13 mouse cellular contexts compared by ENCODE assay signal in the genomic region with DNA sequence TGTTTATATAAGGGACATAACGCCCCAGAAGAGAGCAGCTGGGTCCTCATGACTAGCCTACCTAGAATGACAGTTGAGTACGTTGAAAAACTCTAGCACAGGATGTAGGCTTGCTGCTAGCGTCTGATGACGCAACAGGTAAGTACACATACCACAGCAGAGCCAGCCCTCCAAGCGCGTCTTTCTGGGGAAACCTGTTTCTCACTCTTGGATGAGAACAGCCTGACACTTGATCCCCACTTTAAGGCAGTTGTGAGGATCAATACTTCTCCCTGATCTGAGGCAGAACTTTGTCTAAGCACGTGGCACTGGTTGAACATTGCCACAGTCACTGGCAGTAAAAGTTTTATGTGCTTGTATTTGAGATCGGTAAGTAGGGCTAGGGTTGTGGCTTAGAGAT. TPM values are rescaled to one million over a fixed set of nuclear protein-coding genes. Genes with fewer than 3 reads are reported as not detected.
DNase-seq lines count a peak whose midpoint lies in the region; ATAC-seq and TF ChIP-seq lines count a peak whose summit lies in the region.
"Had no signal": no experiment of that assay in that cellular context is flagged by ENCODE, and none has a peak within 500 bp of the region (broad histone marks: within the 10 kb centered on the region; RNA-seq: fewer than 3 reads in every experiment).

No protein-coding gene starts in this region.

- peaks cover 95% of the 10 kb centered on the region for H3K36me3 ChIP-seq in intestine, embryonic 14.5 days (ENCODE audit: control insufficient read depth, insufficient read depth, low read length)

- H3K9ac ChIP-seq in intestine, embryonic 14.5 days (ENCODE audit: low read length) = no peak overlapping the region
- H3K9ac ChIP-seq: hindbrain, embryonic 14.5 days; neural tube, embryonic 12.5 days had no signal

- no peaks in the 10 kb centered on the region for H3K27me3 ChIP-seq in Patski
- H3K27me3 ChIP-seq in intestine, embryonic 14.5 days (replicated peaks; ENCODE audit: control insufficient read depth, insufficient read depth, low read length) = no peaks in the 10 kb centered on the region
- H3K27me3 ChIP-seq: neural tube, embryonic 12.5 days had no signal

- WGBS in intestine, embryonic 14.5 days = 71% methylated on average over 8 of the region's 8 CpGs
- 66% methylated on average over 8 of the region's 8 CpGs for WGBS in lung, adult 2 months

- TF ChIP-seq CTCF in Patski (IDR thresholded peaks at IDR 0.05) = no peak
- no peak for TF ChIP-seq CTCF in lung, adult 2 months (IDR thresholded peaks at IDR 0.05; ENCODE audit: insufficient read depth, low read length)

- no peaks in the 10 kb centered on the region for H3K9me3 ChIP-seq in intestine, embryonic 14.5 days (ENCODE audit: control insufficient read depth, low read length)
- H3K9me3 ChIP-seq: neural tube, embryonic 12.5 days had no signal

- TF ChIP-seq POLR2A in lung, adult 2 months (IDR thresholded peaks at IDR 0.05; ENCODE audit: borderline replicate concordance, extremely low read depth, low read depth, low read length) = no peak

- POLR2A ChIA-PET in Patski (lab: Charles Lee) = interaction anchor here (0.5 to 1.2 kb wide), 2 partner anchors 9 to 38 kb away, joined by 3 read pairs; partner anchors contain the start of gene Pkig

- H3K4me1 ChIP-seq in intestine, embryonic 14.5 days (replicated peaks; ENCODE audit: control insufficient read depth, insufficient read depth, low read length) = no peaks in the 10 kb centered on the region
- no peaks in the 10 kb centered on the region for H3K4me1 ChIP-seq in lung, adult 2 months (ENCODE audit: control insufficient read depth, insufficient read depth, low read length)
- H3K4me1 ChIP-seq: neural tube, embryonic 12.5 days had no signal

- peak; percentile 23 for ATAC-seq in Patski
- ATAC-seq in intestine, embryonic 14.5 days (replicated peaks; ENCODE audit: low FRiP score, low TSS enrichment, low read depth) = peak; percentile 85
- ATAC-seq in megakaryocyte progenitor cell, adult 5-6 weeks (replicated peaks; ENCODE audit: poor library complexity) = peak; percentile 29; the same call in 1 of the 2 replicates
- no peak for ATAC-seq in CD4-positive, CD25-positive, alpha-beta regulatory T cell, adult 4 months

- CTCF ChIA-PET in Patski (lab: Charles Lee) = interaction anchor here (1.3 kb wide), 1 partner anchor 11 kb away, joined by 3 read pairs; no protein-coding TSS in a partner anchor

- in situ Hi-C loops in Patski (cut with MboI; ENCODE audit: low pct_unique_long_range_greater_than_20kb) = loop anchor here (25.0 kb wide), 1 partner anchor 92 kb away; no protein-coding TSS in a partner anchor

- no peak overlapping the region for H3K4me2 ChIP-seq in intestine, embryonic 14.5 days (ENCODE audit: low read length)
- H3K4me2 ChIP-seq: hindbrain, embryonic 14.5 days; neural tube, embryonic 12.5 days had no signal

- no peak overlapping the region for H3K27ac ChIP-seq in intestine, embryonic 14.5 days (ENCODE audit: low read depth)
- H3K27ac ChIP-seq: hindbrain, embryonic 14.5 days; neural tube, embryonic 12.5 days had no signal

- H3K4me3 ChIP-seq in intestine, embryonic 14.5 days (ENCODE audit: low read depth, low read length) = no peak overlapping the region
- no peak overlapping the region for H3K4me3 ChIP-seq in lung, adult 2 months (replicated peaks; ENCODE audit: extremely low read depth, low read depth, low read length)
- H3K4me3 ChIP-seq: erythroblast, embryonic 14.5 days; neural tube, embryonic 12.5 days had no signal

- no peak for DNase-seq in Patski (ENCODE audit: low read depth, low spot score)
- peak; percentile 56 for DNase-seq in intestine, embryonic 14.5 days (ENCODE audit: low spot score)
- DNase-seq in lung, adult 2 months = peak; percentile 35
- DNase-seq in layer of hippocampus, adult 8-10 months (ENCODE audit: low spot score in 2 of 2) = no peak
- no peak for DNase-seq in gastrocnemius, postnatal 10 days
- DNase-seq: cerebellum, adult 2 months; embryo, embryonic 11 days; gastrocnemius, postnatal 36 days had no signal

RNA-seq across cellular contexts. Expression of gene Ttpal, which starts 18.3 kb away (rescaled TPM):
- 19.4 TPM for polyA plus RNA-seq in Patski (2021)
- polyA plus RNA-seq in intestine, embryonic 14.5 days (2014; fragmentation: Nextera tagmentation; extraction: Ambion mirVana) = 40.6 and 40.8 TPM in 2 replicates
- 23.4 and 25.8 TPM in 2 replicates for polyA plus RNA-seq in lung, adult 2 months (2012; rRNA removed)
- total RNA-seq in megakaryocyte progenitor cell, adult 5-6 weeks (2015) = 13.7 and 20.7 TPM in 2 replicates
- 12.4 and 12.7 TPM in 2 replicates for total RNA-seq in megakaryocyte progenitor cell, adult 5-6 weeks (2017)
- 10 to 100 TPM; 48.2 to 50.3 (median 49.2) TPM for total RNA-seq in layer of hippocampus, adult 8-10 months (2022)
- polyA plus RNA-seq in CD4-positive, CD25-positive, alpha-beta regulatory T cell, adult 4 months (2017; shearing (Covaris generic)) = 10 to 100 TPM; 43.3 to 74.1 TPM
- total RNA-seq in gastrocnemius, postnatal 10 days (2021) = 10 to 100 TPM in 1 of 2 experiments, 1 to 10 TPM in 1; 7.6 to 13.8 TPM

RNA-seq across cellular contexts. Expression of gene Serinc3, which starts 24.5 kb away (rescaled TPM):
- polyA plus RNA-seq in Patski (2021) = 238 TPM
- polyA plus RNA-seq in intestine, embryonic 14.5 days (2014; fragmentation: Nextera tagmentation; extraction: Ambion mirVana) = 54.3 and 60.7 TPM in 2 replicates
- polyA plus RNA-seq in lung, adult 2 months (2012; rRNA removed) = 368 and 417 TPM in 2 replicates
- total RNA-seq in megakaryocyte progenitor cell, adult 5-6 weeks (2015) = 641 and 693 TPM in 2 replicates
- total RNA-seq in megakaryocyte progenitor cell, adult 5-6 weeks (2017) = 470 and 502 TPM in 2 replicates
- total RNA-seq in layer of hippocampus, adult 8-10 months (2022) = 100 to 1,000 TPM; 201 to 242 (median 213) TPM
- polyA plus RNA-seq in CD4-positive, CD25-positive, alpha-beta regulatory T cell, adult 4 months (2017; shearing (Covaris generic)) = 100 to 1,000 TPM; 131 to 203 TPM
- total RNA-seq in gastrocnemius, postnatal 10 days (2021) = 100 to 1,000 TPM; 141 to 145 TPM

RNA-seq across cellular contexts. Expression of gene Pkig, which starts 37.7 kb away (rescaled TPM):
- 87.0 TPM for polyA plus RNA-seq in Patski (2021)
- polyA plus RNA-seq in intestine, embryonic 14.5 days (2014; fragmentation: Nextera tagmentation; extraction: Ambion mirVana) = 130 and 131 TPM in 2 replicates
- polyA plus RNA-seq in lung, adult 2 months (2012; rRNA removed) = 167 and 180 TPM in 2 replicates
- total RNA-seq in megakaryocyte progenitor cell, adult 5-6 weeks (2015) = 50.8 and 54.4 TPM in 2 replicates
- 52.9 and 56.3 TPM in 2 replicates for total RNA-seq in megakaryocyte progenitor cell, adult 5-6 weeks (2017)
- total RNA-seq in layer of hippocampus, adult 8-10 months (2022) = 10 to 100 TPM; 67.0 to 98.4 (median 83.6) TPM
- 1 to 10 TPM; 1.5 to 9.0 TPM for polyA plus RNA-seq in CD4-positive, CD25-positive, alpha-beta regulatory T cell, adult 4 months (2017; shearing (Covaris generic))
- total RNA-seq in gastrocnemius, postnatal 10 days (2021) = 100 to 1,000 TPM; 123 to 129 TPM

Comparison
In these comparisons a context has a peak if more than half of its experiments do, and no peak if none do; other contexts are left out.
1. DNase-seq: peak in intestine, embryonic 14.5 days (single experiment) and lung, adult 2 months (single experiment); none in Patski (single experiment), layer of hippocampus, adult 8-10 months (0 of 2) and gastrocnemius, postnatal 10 days (single experiment).